Mouse (Mus musculus): ENCODE measurements around the gene Ccser1. TPM values are rescaled to one million over a fixed set of nuclear protein-coding genes. Genes with fewer than 3 reads are reported as not detected.

Ccser1 gene
- total and polyA plus RNA-seq, 2 experiments: 0.02 to 0.28 TPM

DNA sequence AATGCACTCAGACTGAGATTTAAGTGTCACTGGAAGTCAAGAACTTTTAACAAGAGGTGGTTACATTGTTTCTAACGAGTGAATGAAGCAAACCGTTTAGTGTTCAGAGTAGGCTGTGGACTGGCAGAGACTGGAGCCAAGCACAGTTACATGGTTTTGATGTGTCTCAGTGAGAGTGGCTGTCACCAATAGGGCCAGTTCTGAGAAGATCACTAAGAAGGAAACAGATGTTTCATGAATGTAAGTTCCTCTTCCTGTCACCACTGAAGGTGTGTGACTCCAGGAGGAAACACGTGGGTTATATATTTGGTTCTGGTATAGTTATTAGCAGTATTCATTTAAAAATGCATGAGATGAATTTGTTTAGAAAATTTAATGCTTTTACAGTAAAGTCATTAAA, 112.8 kb downstream of the Ccser1 start:
- no peak overlapping the region for H3K4me3 ChIP-seq (ENCODE audit: insufficient read depth, low read depth, low read length)
- no peaks in the 10 kb centered on the region for H3K27me3 ChIP-seq (ENCODE audit: control insufficient read depth, insufficient read depth, low read length)
- 71% methylated on average over 3 of the region's 3 CpGs for WGBS

DNA sequence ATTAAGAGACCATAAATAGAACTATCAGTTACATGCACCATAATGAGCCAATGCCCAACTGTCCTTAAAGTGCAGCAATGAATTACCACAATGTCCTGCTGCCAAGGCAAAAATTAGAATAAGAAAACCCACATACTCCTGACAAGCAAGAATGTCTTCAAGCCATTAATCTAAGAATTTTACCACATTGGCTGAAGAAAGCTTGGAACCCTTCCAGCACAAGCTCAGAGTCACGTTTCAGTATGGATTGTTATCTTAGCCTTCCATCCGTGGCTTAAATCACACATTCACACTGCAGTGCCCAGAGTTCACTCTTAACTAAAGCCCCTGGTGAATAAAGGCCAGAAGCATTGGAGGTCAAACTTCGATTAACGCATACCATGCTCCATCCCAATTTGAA, 115.4 kb downstream of the Ccser1 start:
- no peaks in the 10 kb centered on the region for H3K79me2 ChIP-seq (ENCODE audit: control insufficient read depth, insufficient read depth, low read length)
- no peaks in the 10 kb centered on the region for H3K4me1 ChIP-seq (ENCODE audit: control insufficient read depth, insufficient read depth, low read length)
- H3K27me3 ChIP-seq (ENCODE audit: control insufficient read depth, insufficient read depth, low read length): no peaks in the 10 kb centered on the region
- no peak overlapping the region for H3K4me3 ChIP-seq (ENCODE audit: insufficient read depth, low read depth, low read length)
- WGBS: 58% methylated on average over 4 of the region's 4 CpGs
- DNase-seq (ENCODE audit: extremely low read depth, low read depth, low spot score): no peak
- H3K27ac ChIP-seq (replicated peaks; ENCODE audit: insufficient read depth, low read depth, low read length): no peak overlapping the region
- no peak for TF ChIP-seq POLR2A (IDR thresholded peaks at IDR 0.05; ENCODE audit: extremely low read depth, insufficient read depth, low read length)
- no peak for TF ChIP-seq CTCF (IDR thresholded peaks at IDR 0.05; ENCODE audit: low read depth, low read length)
- no peaks in the 10 kb centered on the region for H3K36me3 ChIP-seq (ENCODE audit: control insufficient read depth, insufficient read depth, low read length)
- no peak overlapping the region for H3K9ac ChIP-seq (ENCODE audit: low read depth, low read length)

More for the DNA sequence above, 112.8 kb downstream of the Ccser1 start:
- Histone ChIP-seq H3K79me2 (ENCODE audit: control insufficient read depth, insufficient read depth, low read length) (no peaks in the 10 kb centered on the region), H3K36me3 (ENCODE audit: control insufficient read depth, insufficient read depth, low read length) (no peaks in the 10 kb centered on the region), H3K27ac (replicated peaks; ENCODE audit: insufficient read depth, low read depth, low read length) (no peak overlapping the region), H3K4me1 (ENCODE audit: control insufficient read depth, insufficient read depth, low read length) (no peaks in the 10 kb centered on the region), H3K9ac (ENCODE audit: low read depth, low read length) (no peak overlapping the region)
- DNase-seq (ENCODE audit: extremely low read depth, low read depth, low spot score): no peak
- TF ChIP-seq CTCF (IDR thresholded peaks at IDR 0.05; ENCODE audit: low read depth, low read length) (no peak), POLR2A (IDR thresholded peaks at IDR 0.05; ENCODE audit: extremely low read depth, insufficient read depth, low read length) (no peak)

DNA sequence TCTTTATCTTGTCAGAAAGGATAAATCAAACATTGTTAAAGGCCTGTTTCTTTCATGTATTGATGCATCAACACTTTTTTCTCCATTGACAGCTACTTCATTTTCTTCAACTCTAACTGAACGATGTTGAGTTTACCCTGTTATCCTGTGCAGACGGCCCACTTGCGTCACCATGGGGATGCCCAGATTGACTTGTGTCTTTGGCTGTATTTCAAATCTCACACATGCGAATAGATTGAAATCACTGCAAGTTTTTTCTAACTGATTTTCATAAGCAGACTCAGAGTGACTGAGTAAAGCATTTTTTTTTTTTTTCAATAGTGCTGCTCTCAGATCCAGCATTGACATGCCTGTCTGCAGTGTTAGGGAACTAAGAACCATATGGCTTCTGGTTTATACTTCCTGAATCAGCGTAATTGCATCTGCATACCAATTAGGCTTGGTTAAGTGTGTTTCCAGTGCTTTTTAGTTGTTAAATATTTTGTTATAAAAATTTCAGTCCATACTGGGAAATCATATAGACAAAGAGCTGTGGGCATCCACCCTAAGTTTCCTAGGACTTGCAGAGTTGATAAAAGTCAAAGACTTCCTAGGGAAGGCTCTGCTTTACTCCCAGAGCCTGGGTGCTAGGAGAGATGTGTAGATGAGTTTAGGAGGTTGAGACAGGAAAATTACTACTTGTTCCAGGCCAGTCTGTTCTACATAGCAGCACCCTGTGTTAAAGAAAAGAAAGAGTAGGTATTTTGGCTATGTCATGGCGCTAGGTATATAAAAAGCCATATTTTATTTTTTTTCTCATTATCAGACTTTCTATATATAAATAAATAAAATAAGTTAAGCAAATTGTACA, 116.3 kb downstream of the Ccser1 start:
- no peaks in the 10 kb centered on the region for H3K4me1 ChIP-seq (ENCODE audit: control insufficient read depth, insufficient read depth, low read length)
- H3K27me3 ChIP-seq (ENCODE audit: control insufficient read depth, insufficient read depth, low read length): no peaks in the 10 kb centered on the region
- no peaks in the 10 kb centered on the region for H3K79me2 ChIP-seq (ENCODE audit: control insufficient read depth, insufficient read depth, low read length)
- WGBS: 80% methylated on average over 6 of the region's 6 CpGs
- no peak overlapping the region for H3K4me3 ChIP-seq (ENCODE audit: insufficient read depth, low read depth, low read length)
- H3K9ac ChIP-seq (ENCODE audit: low read depth, low read length): no peak overlapping the region
- no peak for TF ChIP-seq CTCF (IDR thresholded peaks at IDR 0.05; ENCODE audit: low read depth, low read length)
- TF ChIP-seq POLR2A (IDR thresholded peaks at IDR 0.05; ENCODE audit: extremely low read depth, insufficient read depth, low read length): no peak
- no peaks in the 10 kb centered on the region for H3K36me3 ChIP-seq (ENCODE audit: control insufficient read depth, insufficient read depth, low read length)
- H3K27ac ChIP-seq (replicated peaks; ENCODE audit: insufficient read depth, low read depth, low read length): no peak overlapping the region
- no peak for DNase-seq (ENCODE audit: extremely low read depth, low read depth, low spot score)

DNA sequence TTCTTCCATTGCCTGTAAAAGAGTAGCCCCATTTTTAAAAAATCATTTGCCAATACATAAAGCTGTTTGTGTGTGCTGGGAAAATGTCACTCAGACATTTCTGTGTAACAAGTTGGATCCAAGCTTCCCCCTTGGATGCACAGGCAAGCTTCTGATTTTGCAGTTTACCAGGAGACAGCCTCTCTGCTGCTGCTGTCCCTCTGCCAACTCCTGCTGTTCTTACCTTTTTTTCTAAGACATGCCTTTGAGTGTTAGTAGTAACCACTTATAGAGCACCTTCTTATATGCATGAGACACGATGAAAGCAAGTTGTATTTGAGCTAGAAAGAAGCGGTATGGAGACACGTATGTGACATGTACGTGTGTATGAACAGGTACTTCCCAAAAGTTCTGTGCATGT, 120.3 kb downstream of the Ccser1 start:
- TF ChIP-seq CTCF (IDR thresholded peaks at IDR 0.05; ENCODE audit: low read depth, low read length): no peak
- TF ChIP-seq POLR2A (IDR thresholded peaks at IDR 0.05; ENCODE audit: extremely low read depth, insufficient read depth, low read length): no peak
- Histone ChIP-seq H3K36me3 (ENCODE audit: control insufficient read depth, insufficient read depth, low read length) (no peaks in the 10 kb centered on the region), H3K4me3 (ENCODE audit: insufficient read depth, low read depth, low read length) (no peak overlapping the region), H3K9ac (ENCODE audit: low read depth, low read length) (no peak overlapping the region), H3K79me2 (ENCODE audit: control insufficient read depth, insufficient read depth, low read length) (no peaks in the 10 kb centered on the region), H3K27ac (replicated peaks; ENCODE audit: insufficient read depth, low read depth, low read length) (no peak overlapping the region), H3K27me3 (ENCODE audit: control insufficient read depth, insufficient read depth, low read length) (no peaks in the 10 kb centered on the region), H3K4me1 (ENCODE audit: control insufficient read depth, insufficient read depth, low read length) (no peaks in the 10 kb centered on the region)
- DNase-seq (ENCODE audit: extremely low read depth, low read depth, low spot score): no peak
- WGBS: 88% methylated on average over 4 of the region's 4 CpGs

GRCm38 (mm10) chr6:61300975-61301374, 120.9 kb downstream of the Ccser1 start:
- H3K79me2 ChIP-seq (ENCODE audit: control insufficient read depth, insufficient read depth, low read length): no peaks in the 10 kb centered on the region
- TF ChIP-seq POLR2A (IDR thresholded peaks at IDR 0.05; ENCODE audit: extremely low read depth, insufficient read depth, low read length) (no peak), CTCF (IDR thresholded peaks at IDR 0.05; ENCODE audit: low read depth, low read length) (no peak)
- no peaks in the 10 kb centered on the region for H3K4me1 ChIP-seq (ENCODE audit: control insufficient read depth, insufficient read depth, low read length)
- H3K36me3 ChIP-seq (ENCODE audit: control insufficient read depth, insufficient read depth, low read length): no peaks in the 10 kb centered on the region
- no peak for DNase-seq (ENCODE audit: extremely low read depth, low read depth, low spot score)
- no peak overlapping the region for H3K9ac ChIP-seq (ENCODE audit: low read depth, low read length)
- H3K4me3 ChIP-seq (ENCODE audit: insufficient read depth, low read depth, low read length): no peak overlapping the region
- no peak overlapping the region for H3K27ac ChIP-seq (replicated peaks; ENCODE audit: insufficient read depth, low read depth, low read length)
- 63% methylated on average over 7 of the region's 7 CpGs for WGBS
- H3K27me3 ChIP-seq (ENCODE audit: control insufficient read depth, insufficient read depth, low read length): no peaks in the 10 kb centered on the region

GRCm38 (mm10) chr6:61301631-61302030, 121.5 kb downstream of the Ccser1 start:
- peak; percentile 13 for DNase-seq (ENCODE audit: extremely low read depth, low read depth, low spot score)
- 10% methylated on average over 2 of the region's 2 CpGs for WGBS
- no peak overlapping the region for H3K4me3 ChIP-seq (ENCODE audit: insufficient read depth, low read depth, low read length)
- TF ChIP-seq POLR2A (IDR thresholded peaks at IDR 0.05; ENCODE audit: extremely low read depth, insufficient read depth, low read length) (no peak), CTCF (IDR thresholded peaks at IDR 0.05; ENCODE audit: low read depth, low read length) (peak; percentile 58)
- no peaks in the 10 kb centered on the region for H3K4me1 ChIP-seq (ENCODE audit: control insufficient read depth, insufficient read depth, low read length)
- no peak overlapping the region for H3K27ac ChIP-seq (replicated peaks; ENCODE audit: insufficient read depth, low read depth, low read length)
- no peaks in the 10 kb centered on the region for H3K79me2 ChIP-seq (ENCODE audit: control insufficient read depth, insufficient read depth, low read length)
- no peaks in the 10 kb centered on the region for H3K27me3 ChIP-seq (ENCODE audit: control insufficient read depth, insufficient read depth, low read length)
- no peaks in the 10 kb centered on the region for H3K36me3 ChIP-seq (ENCODE audit: control insufficient read depth, insufficient read depth, low read length)
- H3K9ac ChIP-seq (ENCODE audit: low read depth, low read length): no peak overlapping the region
